Mouse (Mus musculus): ENCODE data around the gene Sema3e.

The Sema3e gene

DNA sequence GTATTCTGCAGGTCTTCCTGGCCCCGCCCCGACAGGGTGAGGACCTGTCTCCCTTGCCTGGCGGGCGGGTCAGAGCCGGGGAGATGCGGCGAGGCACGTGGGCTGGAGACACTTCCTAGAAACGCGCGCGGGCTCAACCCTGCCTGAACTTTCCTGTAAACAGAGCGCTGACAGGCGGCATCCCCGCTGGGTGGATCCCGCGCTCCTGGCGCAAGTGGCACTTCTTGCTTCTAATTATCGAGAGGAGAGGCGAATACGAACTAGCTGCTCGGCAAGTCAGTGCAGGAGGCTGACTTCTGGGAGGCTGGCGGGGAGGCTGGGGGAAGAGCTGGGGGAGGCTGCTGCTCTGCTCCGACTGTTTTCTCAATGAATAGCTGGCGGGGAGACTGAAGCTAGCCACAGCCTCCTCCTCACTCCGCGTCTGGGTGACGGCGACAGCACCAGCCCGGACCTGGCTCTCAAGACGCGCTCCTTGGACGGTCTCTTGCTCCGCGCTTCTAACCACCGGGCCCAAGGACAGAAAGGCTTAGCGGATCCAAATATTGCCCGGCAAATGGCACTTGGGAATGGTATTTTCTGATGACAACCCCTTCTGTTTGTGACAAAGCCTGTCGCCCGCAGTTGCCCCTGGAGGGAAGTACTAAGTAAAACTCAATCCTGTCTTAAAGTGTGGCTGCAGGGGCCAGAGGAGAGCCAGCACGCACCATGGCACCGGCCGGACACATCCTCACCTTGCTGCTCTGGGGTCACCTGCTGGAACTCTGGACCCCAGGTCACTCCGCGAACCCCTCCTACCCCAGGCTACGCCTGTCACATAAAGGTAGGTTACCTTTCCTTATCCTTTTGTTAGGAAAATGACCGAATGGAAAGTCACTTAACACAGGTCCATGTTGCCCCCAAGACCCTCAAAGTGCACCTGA lies at the start of gene Sema3e:
TSS of gene Sema3e (plus strand) at position 72 of the 920 bp plus-strand sequence.
- no peak for DNase-seq (ENCODE audit: low spot score)

DNA sequence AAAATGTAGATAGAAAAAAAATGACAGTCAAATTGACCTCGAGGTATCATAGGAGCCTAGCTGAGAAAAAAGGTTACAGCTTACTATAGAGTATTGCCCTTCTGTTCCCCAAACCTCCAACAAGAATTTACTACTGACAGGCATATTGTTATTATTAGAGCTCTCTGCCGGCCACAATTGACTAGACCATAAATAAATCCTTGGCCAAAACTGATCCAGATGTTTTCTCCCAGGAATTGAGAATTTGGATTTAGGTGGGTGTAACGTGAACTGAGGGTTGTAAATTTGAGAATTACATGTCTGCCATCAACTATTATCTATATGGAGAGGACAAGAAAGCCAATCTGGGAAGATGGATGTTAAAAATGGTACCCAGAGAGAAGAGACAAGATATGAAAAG lies 47.5 kb upstream of the Sema3e start:
- DNase-seq (ENCODE audit: low spot score) = no peak

DNA sequence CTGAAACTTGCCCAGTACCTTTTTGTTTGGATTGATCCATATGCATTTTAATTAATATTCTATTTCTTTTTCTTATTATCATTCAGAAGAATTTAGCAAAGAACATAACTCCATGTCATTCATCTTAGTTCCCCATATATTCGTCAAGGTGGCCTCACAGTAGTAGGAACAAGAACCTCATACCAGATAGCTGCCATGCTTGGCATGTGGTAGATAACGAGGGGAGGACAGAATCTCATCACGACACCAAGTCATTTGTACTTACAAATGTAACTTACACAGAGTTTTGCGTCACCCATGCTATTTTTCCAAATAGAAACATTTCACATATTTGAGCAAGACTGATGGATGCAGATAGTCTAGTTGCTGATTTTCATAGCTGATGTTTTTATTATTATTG lies 45.9 kb upstream of the Sema3e start:
- DNase-seq (ENCODE audit: low spot score) = no peak

DNA sequence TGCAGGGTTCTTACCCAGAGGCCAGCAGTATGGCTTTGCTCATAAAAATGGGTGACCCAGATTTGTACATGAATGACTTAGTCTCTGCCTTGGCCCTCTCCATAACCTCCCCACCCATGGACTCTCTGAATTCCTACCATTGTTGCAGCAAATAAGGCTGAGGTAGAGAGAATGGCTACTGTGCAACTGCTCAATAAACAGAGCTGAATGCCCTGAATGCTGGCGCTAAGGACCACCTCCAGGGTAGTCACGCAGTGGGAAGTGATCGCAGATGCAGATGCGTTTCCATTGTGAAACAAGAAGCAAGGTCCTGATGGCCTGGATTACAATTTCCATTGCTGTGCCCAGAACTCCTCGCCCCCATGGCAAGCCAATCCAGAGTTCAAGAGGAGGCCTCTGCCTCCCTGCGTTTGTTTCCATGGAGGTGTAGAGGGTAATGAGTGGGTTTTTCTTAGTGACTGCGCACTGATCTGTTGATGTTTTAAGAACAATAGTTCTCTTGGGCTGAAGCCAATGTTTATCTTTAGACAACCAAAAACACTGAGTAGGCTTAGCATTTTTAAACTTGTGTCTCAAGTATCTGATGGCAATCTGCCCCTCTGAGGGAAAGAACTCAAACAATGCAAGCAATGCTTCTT lies 42.5 kb upstream of the Sema3e start:
- no peak for DNase-seq (ENCODE audit: low spot score)

DNA sequence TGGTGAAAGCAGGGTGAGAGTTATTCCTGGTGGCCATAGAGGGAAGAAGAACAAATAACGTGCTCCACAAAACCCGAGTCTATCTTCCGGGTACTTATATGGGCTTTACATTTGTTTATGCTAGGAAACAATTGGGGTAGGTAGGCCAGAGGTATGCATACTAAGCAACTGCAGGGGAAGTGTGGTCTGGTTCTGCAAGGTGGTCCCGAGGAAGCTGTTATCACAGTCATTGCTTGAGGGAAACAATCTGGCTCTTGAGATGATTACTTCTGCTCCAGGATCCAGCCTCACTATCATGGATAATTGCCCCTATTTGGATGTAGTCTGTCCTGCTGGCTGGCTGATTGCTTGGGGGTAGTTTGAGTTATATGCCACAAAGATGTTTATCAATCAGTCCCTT lies 41.5 kb upstream of the Sema3e start:
- no peak for DNase-seq (ENCODE audit: low spot score)

DNA sequence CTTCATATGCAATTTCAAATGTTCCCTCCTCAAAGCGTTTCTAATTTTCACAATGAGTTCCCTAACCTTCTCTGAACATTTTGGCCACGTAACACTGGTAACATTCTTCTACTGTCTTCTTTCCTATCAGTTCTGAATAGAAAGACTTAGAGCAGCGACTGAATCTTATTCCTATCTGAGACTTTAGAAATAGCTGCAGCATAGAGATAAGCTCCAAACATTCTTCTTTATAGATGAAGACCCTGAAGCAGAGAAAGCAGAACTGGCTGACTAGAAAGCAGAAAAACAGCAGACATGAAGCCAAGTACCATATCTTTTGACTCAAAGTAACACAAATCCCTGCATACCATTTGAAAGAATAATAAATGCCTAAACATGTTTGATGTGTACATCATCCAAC lies 39.4 kb upstream of the Sema3e start:
- no peak for DNase-seq (ENCODE audit: low spot score)

DNA sequence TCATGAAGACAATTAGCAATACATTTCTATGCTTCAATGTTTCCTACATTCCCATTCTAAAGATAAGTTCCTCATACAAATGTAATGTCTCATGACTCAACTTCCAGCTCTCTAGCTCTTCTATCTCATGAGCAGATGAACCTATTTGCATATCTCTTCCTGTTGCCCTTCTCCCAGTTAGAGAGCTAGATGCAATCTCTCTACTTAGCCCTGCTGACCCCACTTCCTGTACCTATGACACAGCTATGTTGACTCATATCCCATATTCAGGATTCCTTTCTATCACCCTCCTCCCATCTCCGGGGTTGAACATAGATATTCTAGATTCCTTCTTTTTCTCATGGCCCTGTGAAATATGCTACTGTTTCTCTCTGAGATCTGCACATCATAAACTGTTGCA lies 38.0 kb upstream of the Sema3e start:
- no peak for DNase-seq (ENCODE audit: low spot score)

DNA sequence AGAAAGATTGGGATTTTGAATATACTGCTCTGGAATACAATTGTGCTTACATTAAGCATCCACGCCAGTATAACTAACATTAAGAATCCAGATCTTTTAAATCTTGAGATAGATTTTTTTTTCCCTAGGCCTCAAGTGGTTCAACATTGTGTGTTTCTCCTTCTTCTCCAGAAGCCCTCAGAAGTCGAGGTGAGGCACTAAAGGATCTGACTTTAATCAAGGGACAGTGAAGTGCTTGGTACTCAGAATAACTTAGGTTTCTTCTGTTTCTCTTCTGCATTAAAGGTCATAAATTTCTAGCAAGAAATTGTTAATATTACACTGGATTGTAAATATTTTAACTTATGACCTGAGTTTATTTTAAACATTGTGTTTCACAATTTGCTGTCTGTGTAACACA lies 37.1 kb upstream of the Sema3e start:
- no peak for DNase-seq (ENCODE audit: low spot score)

DNA sequence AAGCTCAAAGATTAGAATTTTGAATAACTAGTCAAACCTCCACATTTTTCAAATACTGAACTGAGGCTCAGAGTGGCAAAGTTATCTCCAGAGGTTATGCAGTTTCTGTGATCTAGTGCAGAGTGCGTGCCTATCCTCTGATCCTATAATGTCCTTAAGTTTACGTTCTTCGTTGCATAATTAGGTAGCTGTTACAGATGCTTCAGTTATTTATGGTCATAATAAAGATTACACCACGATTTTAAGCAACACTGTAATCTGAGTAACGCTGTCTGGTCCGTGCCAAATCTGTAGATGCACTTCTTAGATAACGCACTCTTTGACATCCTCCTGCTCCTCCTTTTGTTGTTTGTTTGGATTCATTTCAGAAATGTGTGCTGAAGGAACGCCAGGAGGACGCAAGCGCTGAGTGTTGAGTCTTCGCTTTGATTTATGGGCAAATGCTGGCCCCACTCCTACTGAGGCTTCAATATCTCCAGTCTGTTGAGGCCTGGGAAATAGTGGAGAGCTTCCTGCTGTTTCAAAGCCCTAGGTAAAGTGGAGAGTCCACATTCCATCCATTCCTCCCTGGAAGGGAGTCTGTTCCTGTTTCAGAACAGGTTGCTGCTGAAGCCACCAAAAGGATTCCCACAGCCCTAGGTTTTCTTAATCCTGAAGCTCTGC lies 32.2 kb upstream of the Sema3e start:
- DNase-seq (ENCODE audit: low spot score) = no peak

DNA sequence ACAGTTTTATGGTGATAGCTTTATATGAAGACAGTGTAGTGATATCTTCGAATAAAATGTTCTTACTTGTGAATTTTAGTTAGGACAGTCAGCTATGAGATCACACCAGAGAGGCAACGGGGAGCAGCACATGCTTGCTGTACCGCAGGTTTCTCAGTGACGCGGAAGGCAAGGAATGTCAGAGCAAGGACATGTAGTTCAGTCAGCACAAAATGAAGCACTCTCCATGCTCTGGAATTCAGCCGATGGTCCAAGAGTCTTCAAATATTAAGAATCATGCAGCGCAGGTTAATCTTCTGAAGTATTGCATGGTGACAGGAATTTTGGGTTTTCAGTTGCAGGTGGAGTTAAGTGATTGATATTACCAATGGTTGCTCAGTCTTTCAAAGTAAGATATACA lies 3.3 kb downstream of the Sema3e start:
- no peak for DNase-seq (ENCODE audit: low spot score)

DNA sequence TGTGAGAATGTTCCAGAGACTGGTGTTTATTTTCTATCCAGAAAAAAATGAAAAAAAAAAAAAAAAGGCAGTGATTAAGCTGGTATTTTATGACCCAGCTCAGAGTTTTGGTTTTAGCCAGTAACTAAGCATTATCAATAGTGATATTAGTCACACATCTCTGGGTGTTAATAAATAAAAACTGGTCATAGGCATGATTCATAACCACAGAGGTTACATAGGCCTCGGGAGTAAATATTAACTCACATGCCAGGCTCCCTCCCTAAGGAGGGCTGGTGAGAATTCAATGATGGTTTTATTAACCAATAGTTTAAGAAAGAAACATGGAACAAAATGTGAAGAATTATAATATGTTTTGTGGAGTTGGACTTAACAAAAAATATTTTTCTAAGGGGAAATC lies 5.7 kb downstream of the Sema3e start:
- DNase-seq (ENCODE audit: low spot score) = no peak

DNA sequence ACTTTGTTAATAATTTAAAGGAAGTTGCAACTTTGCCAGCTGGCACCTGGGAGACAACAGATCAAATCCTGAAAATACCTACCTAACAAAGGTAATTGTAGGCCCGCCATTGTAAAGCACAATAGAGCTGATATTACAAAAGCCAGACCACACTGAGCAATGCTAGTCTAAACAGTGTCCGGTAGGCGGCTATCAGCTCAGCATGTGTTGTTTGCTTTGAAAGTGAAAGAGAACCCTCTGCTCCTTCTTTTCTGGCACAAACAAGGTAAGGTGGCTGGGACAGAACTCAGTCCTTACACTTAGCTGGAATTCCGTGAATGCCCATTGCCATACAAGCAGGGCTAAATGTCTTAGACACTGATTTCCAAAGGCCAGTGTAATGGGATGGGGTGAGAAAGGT lies 7.0 kb downstream of the Sema3e start:
- no peak for DNase-seq (ENCODE audit: low spot score)

DNA sequence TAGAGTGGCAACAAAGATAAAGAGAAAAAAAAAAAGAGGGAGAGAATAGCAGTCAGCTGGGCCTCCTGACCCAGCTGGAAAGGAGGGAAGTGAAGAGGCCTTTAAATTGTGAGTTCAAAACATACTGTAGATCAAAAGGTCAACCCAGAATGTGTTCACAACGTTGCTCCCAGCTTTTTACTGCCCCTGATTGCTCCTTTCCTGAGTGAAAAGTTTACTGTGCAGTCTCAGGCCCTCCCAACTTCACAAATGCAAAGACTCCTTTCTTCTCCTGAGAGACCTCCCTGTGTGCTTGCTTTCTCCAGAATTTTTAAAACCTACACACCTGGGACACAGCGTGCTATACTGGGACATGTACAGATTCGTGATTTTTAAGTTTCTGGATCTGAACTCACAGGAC lies 8.2 kb downstream of the Sema3e start:
- DNase-seq (ENCODE audit: low spot score) = no peak

DNA sequence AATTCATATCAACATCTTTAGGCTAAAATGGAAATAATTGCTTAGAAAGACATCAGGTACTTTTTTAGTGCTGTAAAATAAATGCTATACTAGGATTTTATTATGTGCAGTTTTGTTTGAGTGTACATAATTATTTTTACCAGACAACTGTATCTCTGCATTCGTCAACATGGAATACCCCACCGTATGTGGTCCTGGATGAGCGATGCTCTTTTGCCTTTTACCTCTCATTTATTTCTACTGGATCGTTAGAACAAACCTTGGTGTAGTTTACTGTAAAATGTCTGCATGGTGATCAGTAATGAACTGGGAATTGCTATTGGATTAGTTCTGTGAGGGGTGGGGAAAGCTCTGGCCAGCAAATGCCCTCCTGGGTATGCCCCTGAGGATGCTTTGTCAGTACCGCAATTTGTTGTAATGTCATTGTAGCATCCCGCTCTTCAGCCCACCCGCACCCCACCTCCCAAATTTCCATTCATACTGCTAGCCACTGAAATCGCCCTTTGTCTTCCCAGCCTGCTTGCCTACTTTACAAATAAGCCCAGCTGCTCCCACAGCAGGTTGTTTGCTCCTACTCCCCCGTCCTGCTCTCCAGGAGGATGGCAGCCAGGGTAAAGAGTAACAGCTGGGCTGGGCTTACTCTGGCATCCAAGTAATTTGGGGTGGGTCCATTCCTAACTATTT lies 13.9 kb downstream of the Sema3e start:
- DNase-seq (ENCODE audit: low spot score) = no peak

DNA sequence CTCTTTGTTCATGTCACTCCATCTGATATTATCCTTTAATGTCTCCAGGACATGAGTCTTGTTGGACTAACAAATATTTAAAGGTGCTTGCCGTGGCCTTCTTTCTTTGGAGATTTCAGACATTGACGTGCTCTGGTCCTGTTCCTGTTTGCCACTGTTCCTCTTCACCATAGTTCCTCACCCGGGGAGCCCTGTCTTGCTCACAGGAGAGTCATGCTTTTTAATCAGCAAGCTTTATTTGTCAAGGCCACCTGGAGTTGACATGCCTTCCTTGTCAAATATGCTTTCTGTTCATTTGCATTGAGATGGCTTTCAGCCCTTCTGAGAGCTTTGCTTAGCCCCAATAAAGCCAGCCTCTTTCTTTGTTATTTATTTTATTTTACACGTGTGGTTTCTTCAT lies 15.1 kb downstream of the Sema3e start:
- no peak for DNase-seq (ENCODE audit: low spot score)

DNA sequence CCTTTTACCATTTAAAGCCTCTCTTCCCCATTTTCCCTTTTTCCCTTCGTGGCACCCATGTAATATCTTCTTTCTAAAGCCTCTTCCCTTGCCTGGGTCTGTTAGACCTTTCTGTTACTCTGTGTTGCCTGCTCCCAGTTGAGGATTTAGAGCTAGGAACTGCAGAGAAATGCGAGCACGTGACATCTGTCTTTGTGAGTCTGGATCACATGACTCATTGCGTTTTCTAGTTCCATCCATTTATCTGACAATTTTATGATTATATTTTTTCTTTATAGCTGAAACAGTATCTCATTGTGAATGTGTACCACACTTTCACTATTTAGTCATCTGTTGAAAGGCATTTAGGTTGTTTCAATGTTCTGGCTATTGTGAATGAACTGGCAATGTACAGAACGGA lies 18.0 kb downstream of the Sema3e start:
- DNase-seq (ENCODE audit: low spot score) = no peak

DNA sequence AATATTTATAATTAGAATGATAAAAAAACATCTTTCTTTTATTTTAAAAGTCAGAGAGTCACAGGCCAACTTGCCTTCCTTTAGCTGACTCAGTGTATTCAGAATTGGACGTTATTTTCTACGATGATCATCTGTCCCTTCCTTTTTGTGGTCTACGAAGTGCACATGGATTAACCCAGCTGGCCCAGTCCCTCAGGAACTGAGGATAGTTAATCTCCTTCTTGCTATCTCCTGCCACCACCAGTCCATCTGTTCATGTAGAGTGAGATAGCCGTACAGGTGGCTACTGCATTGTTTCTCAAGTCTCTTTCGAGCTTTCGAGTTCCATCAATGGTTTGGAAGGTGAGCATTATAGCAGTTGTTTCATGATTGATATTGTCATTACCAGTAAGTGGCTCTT lies 18.9 kb downstream of the Sema3e start:
- DNase-seq (ENCODE audit: low spot score) = no peak

DNA sequence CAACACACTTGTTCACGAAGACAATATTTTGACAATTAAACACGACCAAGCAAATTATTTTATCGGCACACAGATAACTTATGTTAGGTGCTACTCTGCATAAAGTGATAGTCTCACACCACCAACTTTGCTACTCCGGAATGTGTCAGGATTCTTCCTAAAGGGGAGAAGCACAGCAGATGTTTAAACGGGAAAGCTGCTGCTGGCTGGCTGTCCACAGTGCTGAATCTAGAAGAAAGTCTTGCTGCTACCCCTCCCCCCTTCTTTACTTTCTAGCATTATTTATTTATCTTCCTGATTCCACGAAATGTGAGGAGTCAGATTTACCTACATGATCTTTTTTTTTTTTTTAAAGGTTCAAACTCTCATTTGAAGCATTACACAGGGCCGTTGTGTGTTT lies 23.6 kb downstream of the Sema3e start:
- no peak for DNase-seq (ENCODE audit: low spot score)

DNA sequence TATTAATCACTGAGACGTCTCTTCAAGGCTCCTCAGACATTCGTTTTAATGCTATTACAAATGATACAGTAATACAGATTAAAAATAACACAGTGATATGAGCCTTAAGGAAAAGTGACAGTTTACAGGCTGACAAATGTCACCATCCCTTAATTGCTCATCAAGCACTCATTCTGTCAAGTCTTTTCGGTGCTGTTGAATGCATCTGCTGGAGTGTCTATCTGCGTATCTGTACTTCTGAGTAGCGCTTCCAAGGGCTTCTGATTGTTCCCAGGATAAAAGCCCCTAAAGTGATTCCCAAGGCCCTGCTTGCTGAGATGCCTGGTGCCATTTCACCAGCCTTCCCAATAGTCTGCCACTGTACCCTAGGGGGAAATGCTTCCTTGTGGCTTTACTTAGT lies 29.4 kb downstream of the Sema3e start:
- DNase-seq (ENCODE audit: low spot score) = no peak

DNA sequence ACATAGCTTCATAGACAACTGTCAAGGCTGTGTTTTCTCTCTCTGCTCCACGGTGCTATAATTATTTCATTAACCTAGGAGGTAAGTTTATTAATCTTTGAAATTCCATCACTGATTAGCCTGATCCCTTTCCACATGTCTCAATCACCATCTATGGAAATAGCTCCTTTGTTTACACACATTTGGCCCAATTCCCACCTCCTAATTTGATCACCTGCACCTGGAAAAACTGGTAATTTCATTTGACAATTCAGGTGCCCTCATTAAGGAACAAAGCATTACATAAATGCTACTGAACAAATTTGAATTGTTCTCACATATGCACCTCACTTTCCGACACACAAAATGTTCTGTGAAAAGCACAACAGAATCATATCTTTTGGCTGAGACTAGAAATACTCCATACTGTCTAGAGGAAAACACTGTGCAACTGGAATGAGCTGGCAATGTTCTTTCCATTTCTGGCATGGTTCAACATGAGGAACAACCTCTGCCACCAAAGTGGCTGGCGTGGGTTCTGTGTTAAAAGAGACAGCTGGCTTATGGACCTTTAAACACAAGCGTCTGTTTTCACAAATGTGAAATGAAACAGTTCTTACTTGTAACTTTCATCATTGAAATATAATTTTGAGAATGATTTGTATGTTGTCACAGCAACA lies 34.9 kb downstream of the Sema3e start:
- no peak for DNase-seq (ENCODE audit: low spot score)

DNA sequence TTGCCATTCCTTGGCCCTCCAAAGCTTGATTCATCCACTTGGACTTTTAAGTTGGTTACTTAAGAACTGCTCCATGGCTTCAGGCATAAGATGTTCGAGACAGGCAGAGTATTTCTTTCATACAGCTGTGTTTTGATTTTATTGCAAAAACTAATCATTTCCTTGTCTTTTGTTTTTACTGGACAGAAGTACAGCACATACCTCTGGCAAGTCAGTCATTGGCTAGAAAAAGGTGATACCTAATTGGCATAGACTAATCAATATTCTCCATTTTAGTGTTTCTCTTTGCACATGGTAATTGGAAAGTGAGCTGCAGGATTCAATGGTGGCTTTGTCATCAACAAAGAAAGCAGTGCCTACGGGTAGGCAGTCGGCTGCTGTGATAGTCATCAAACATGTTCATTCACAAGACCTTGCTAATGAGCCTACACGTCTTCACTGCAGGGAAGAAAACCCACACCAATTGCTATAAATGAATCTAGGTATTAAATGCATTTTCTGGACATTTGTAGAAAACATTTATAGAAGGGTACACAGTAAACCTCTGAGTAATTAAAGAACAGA lies 37.9 kb downstream of the Sema3e start:
- no peak for DNase-seq (ENCODE audit: low spot score)

DNA sequence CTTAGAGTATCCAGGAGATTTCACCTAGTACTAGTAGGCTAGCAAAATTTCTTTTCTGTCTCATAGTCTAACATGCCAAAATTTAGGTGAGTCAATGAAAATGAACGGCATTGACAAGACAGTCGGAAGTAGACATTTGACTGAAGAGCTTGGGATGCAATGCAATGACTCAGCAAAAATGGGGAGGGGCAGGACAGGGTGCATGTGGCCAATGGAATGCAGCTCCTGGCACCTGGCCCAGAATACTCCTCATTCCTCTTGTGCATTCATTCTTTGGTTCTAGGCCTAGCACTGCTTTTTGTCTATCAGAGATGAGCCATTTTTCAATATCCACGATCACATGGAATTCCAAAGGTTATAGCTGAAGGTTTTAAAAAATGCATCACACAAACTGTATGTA lies 48.1 kb downstream of the Sema3e start:
- no peak for DNase-seq (ENCODE audit: low spot score)
